Mouse (Mus musculus) stomach, postnatal 0 days (tissue): ENCODE data around the gene Gaa. TPM values are rescaled to one million over a fixed set of nuclear protein-coding genes. Genes with fewer than 3 reads are reported as not detected.
A peak's percentile ranks its signal among the peaks of the same experiment; 100 is the strongest.

Experiments
- ATAC-seq: fragments of 200-750 bp; cut with Nextera tagmentation; 2 replicates; pipeline ENCODE4 v1.8.0; 2017; ENCODE audit not compliant: low FRiP score, low TSS enrichment
- DNase-seq: peaks from one replicate; pipeline ENCODE4 v3.0.0-alpha.2; 2016; ENCODE audit warnings: low spot score
- H3K27ac ChIP-seq: fragments of 300-500 bp; sonication (generic); replicated peaks from 2 replicates; pipeline ENCODE4 v1.5.1; 2014; ENCODE audit warnings: mild to moderate bottlenecking, control low read depth
- H3K27me3 ChIP-seq: fragments of 300-500 bp; sonication (generic); 2 replicates; pipeline ENCODE4 v1.6.1; 2014; ENCODE audit warnings: low read length; ENCODE audit not compliant: control insufficient read depth, insufficient read depth
- H3K36me3 ChIP-seq: fragments of 300-500 bp; sonication (generic); 2 replicates; pipeline ENCODE4 v1.6.1; 2014; ENCODE audit warnings: low read length, mixed read lengths; ENCODE audit not compliant: control insufficient read depth, insufficient read depth
- H3K4me1 ChIP-seq: fragments of 300-500 bp; sonication (generic); replicated peaks from 2 replicates; pipeline ENCODE4 v1.6.1; 2014; ENCODE audit warnings: antibody characterized with exemption; ENCODE audit not compliant: control insufficient read depth, insufficient read depth
- H3K4me2 ChIP-seq: fragments of 300-500 bp; sonication (generic); replicated peaks from 2 replicates; pipeline ENCODE4 v1.6.1; 2014; ENCODE audit warnings: low read depth, mild to moderate bottlenecking, control low read depth, moderate library complexity
- H3K4me3 ChIP-seq: fragments of 300-500 bp; sonication (generic); 2 replicates; pipeline ENCODE4 v1.5.1; 2014; ENCODE audit warnings: low read depth, low read length, control low read depth
- H3K9ac ChIP-seq: fragments of 300-500 bp; sonication (generic); 2 replicates; pipeline ENCODE4 v1.6.1; 2014; ENCODE audit warnings: mild to moderate bottlenecking, low read length, control low read depth, mixed read lengths
- H3K9me3 ChIP-seq: fragments of 300-500 bp; sonication (generic); 2 replicates; pipeline ENCODE4 v1.6.1; 2016; ENCODE audit warnings: low read length; ENCODE audit not compliant: control insufficient read depth
- CTCF ChIP-seq: IDR thresholded peaks from 2 replicates; pipeline ENCODE4 v1.5.1; 2016; ENCODE audit warnings: antibody characterized with exemption, low read depth, mild to moderate bottlenecking, moderate library complexity
- EP300 ChIP-seq: optimal IDR thresholded peaks from 2 replicates; pipeline ENCODE3; 2016; ENCODE audit warnings: antibody characterized with exemption
- WGBS: fragments of 180-500 bp; shearing (Covaris S2); extraction: QIAGEN DNeasy Blood & Tissue Kit; methylation state at CpG from one replicate; pipeline ENCODE4 v1.1.7; 2014; 5-methylcytosine and 5-hydroxymethylcytosine counted together
- polyA plus RNA-seq: library from polyadenylated mRNA; unstranded; fragments of >200 nt; fragmentation: Nextera tagmentation; extraction: Ambion mirVana; gene quantifications from 2 replicates; pipeline ENCODE4 v1.2.1, GENCODE M21; 2015

Gene Gaa
- polyA plus RNA-seq, 1 experiment from 2014 or later: 30.8 TPM

DNA sequence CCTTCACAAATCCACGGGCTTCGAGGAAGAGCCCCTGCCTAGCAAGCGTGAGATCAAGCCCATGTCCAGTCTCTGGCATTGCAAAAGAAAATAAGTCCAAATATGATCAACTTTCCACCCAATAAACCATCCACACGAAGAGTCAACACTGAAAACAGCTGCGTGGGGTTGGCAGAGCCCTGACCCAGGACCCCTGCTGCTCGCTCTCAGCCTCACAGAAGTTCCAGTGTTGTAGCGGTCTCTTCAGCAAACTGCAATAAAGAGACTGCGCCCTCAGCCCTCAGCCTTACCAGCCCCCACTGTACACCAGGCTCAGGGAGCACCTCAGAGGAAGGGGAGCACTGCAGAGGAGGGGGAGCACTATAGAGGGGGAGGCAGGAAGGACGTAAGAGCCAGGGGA is 42.1 kb upstream of the Gaa start:
- H3K9ac ChIP-seq: no peak overlapping the region

DNA sequence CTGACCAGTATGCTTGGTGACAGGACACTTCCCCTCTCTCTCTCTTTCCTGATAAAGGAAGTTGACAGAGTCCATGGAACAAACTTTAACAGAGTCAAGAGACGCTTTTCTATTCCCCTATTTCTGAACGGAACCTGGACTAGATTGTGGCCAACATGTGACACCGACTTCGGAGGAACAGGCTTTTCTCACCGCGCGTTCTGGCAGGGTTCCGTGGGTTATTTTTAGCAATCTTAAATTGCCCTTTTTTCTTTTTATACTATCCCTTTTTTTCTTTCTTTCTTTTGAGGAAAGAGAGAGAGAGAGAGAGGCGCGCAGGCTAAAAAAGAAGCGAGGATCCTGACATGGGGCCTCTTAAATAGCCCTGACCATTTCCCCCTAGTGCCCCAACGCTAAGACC is 40.1 kb upstream of the Gaa start:
- Histone ChIP-seq H3K9ac (peak overlapping the region; percentile 85), H3K4me3 (peak overlapping the region; percentile 73), H3K27me3 (no peaks in the 10 kb centered on the region), H3K9me3 (no peaks in the 10 kb centered on the region), H3K4me2 (peak overlapping the region; percentile 97), H3K36me3 (no peaks in the 10 kb centered on the region), H3K27ac (peak overlapping the region; percentile 53), H3K4me1 (peaks cover 6% of the 10 kb centered on the region; the same call in 1 of the 2 replicates)
- 3% methylated on average over 12 of the region's 12 CpGs for WGBS
- no peak for DNase-seq
- no peak for TF ChIP-seq CTCF
- TF ChIP-seq EP300: no peak
- no peak for ATAC-seq

More for the DNA sequence above, 42.1 kb upstream of the Gaa start:
- TF ChIP-seq EP300 (no peak), CTCF (no peak)
- Histone ChIP-seq H3K4me1 (peaks cover 6% of the 10 kb centered on the region; the same call in 1 of the 2 replicates), H3K36me3 (no peaks in the 10 kb centered on the region), H3K4me2 (no peak overlapping the region), H3K27ac (no peak overlapping the region), H3K4me3 (no peak overlapping the region), H3K27me3 (no peaks in the 10 kb centered on the region), H3K9me3 (no peaks in the 10 kb centered on the region)
- ATAC-seq (no peak), DNase-seq (no peak)
- WGBS: 83% methylated on average over 9 of the region's 9 CpGs

DNA sequence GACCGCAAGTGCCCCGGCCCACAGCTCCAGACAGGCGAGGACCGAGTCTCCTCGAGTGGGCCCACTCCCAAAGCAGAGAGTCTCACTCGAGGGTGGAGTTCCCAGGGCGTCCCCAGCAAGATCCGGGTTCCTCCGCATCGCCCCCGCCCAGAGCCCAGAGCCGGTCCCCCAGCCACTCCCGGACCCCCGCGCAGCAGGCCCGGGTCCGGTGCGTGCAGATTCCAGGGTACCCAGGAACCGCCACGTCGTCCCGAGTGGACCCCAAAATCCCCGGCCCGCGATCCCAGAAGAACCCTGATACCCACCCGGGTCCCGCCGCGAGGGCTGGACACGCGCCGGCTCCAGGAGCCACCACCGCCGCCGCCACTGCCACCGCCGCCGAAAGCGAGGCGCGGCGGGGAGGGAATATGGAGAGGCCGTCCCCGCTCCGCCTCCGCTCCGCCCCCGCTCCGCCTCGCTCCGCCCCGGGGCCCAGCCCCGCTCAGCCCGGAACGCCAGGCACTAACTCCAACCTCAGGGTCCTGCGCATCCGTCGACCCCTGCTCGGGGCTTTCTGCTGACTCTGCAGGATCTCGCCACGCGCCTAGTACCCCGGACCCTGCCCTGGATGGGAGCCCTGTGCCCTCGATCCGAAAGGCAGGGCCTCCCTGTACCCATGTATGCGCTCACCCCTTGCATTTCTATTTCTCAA is 39.5 kb upstream of the Gaa start, which contains the start of the genes Tbc1d16 and Ccdc40:
Gene Tbc1d16 (minus strand): TSS at position 409 of the 691 bp plus-strand sequence.
Gene Ccdc40 (plus strand): TSS at position 482 of the 691 bp plus-strand sequence.
- ATAC-seq (peak; percentile 91), DNase-seq (peak; percentile 85)
- Histone ChIP-seq H3K9ac (peak within 1 kb of the TSS; percentile 85), H3K9me3 (no peaks in the 10 kb centered on the region), H3K4me3 (peak within 1 kb of the TSS; percentile 73), H3K27ac (peak within 1 kb of the TSS; percentile 53), H3K4me2 (peak within 1 kb of the TSS; percentile 97), H3K36me3 (no peaks in the 10 kb centered on the region), H3K27me3 (no peaks in the 10 kb centered on the region), H3K4me1 (peaks cover 2% of the 10 kb centered on the region; the same call in 1 of the 2 replicates)
- no peak for TF ChIP-seq EP300
- TF ChIP-seq CTCF: no peak
- WGBS: under 1% methylated on average over 50 of the region's 66 CpGs

DNA sequence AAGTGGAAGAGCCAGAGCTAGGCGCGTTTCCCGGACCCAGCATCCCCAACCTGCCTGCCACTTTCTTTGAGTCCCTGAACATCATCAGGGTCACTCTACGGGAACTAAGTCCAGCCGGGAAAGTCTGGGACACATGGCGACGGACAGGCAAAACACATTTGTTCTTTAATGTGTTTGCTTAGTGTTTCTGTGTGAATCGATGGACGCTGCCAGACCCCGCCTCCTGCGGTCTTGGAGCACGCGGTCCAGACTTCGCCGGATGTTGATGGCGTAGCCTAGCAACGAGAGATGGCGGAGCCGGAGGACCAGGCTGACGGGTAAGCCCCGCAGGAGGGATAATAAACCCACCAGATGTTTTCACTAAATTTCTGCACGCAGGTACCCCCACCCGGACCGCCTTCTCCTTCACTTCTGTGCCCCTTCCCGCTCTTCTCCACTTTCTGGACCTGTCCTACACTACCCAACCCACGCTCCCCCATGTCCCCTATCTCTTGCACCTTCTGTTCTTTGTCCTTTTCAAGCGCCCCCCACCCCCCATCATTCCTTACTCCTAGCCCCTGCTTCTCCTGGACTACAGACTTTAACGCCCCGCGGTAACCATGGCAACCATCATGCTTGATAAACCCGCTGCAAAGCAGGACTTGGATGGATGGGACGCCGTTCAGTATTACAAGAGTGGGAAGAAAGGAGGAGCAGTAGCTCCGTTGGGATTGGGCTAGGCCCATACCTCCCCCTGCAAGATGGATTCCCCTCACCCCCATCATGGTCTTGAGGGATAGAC is 38.7 kb upstream of the Gaa start:
- H3K4me2 ChIP-seq: peak overlapping the region; percentile 97
- peak overlapping the region; percentile 73 for H3K4me3 ChIP-seq
- TF ChIP-seq CTCF (no peak), EP300 (no peak)
- no peaks in the 10 kb centered on the region for H3K4me1 ChIP-seq
- DNase-seq (peak; percentile 82), ATAC-seq (peak; percentile 78)
- H3K27me3 ChIP-seq: no peaks in the 10 kb centered on the region
- H3K9ac ChIP-seq: no peak overlapping the region
- 2% methylated on average over 34 of the region's 34 CpGs for WGBS
- H3K27ac ChIP-seq: peak overlapping the region; percentile 53; the same call in 1 of the 2 replicates
- no peaks in the 10 kb centered on the region for H3K36me3 ChIP-seq
- H3K9me3 ChIP-seq: no peaks in the 10 kb centered on the region

DNA sequence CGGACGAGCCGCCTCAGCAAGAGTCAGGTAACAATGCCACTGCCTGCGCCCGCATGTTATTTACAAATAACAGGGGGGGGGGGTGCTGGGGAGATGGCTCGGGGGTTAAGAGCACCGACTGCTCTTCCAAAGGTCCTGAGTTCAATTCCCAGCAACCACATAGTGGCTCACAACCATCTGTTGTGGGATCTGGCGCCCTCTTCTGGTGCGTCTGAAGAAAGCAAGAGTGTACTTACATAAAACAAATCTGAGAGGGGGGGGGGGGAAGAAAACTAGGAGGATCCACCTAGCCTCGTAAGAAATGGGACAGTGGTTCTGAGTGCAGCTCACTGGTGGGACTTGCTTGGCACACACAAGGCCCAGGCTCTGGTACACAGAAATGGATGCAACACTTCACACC is 32.9 kb upstream of the Gaa start:
- Histone ChIP-seq H3K9me3 (no peaks in the 10 kb centered on the region), H3K9ac (no peak overlapping the region), H3K27ac (no peak overlapping the region), H3K4me3 (no peak overlapping the region), H3K27me3 (no peaks in the 10 kb centered on the region), H3K4me1 (no peaks in the 10 kb centered on the region), H3K36me3 (no peaks in the 10 kb centered on the region), H3K4me2 (no peak overlapping the region)
- no peak for ATAC-seq
- TF ChIP-seq CTCF (peak; percentile 22; the same call in 1 of the 2 replicates), EP300 (no peak)
- 92% methylated on average over 10 of the region's 10 CpGs for WGBS
- no peak for DNase-seq

DNA sequence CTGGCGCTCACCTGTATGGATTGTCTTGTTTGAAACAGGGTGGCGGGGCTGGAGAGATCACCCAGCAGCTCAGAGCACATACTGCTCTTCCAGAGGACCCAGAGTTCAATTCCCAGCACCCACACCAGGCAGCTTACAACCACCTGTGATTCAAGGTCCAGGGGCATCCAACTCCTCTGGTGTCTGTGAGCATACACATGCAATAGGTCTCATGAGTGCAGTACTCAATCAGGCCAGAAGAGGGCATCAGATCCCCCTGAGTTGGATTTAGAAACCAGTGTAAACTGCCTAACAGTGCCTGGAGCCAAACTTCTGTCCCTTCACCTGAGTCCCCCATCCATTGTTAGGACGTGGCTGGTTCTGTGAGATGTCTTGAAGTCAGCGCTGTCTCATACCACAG is 32.1 kb upstream of the Gaa start:
- no peak for ATAC-seq
- Histone ChIP-seq H3K9me3 (no peaks in the 10 kb centered on the region), H3K27me3 (no peaks in the 10 kb centered on the region), H3K9ac (no peak overlapping the region), H3K4me2 (no peak overlapping the region), H3K36me3 (no peaks in the 10 kb centered on the region), H3K4me1 (no peaks in the 10 kb centered on the region), H3K4me3 (no peak overlapping the region), H3K27ac (no peak overlapping the region)
- peak; percentile 68 for DNase-seq
- no peak for TF ChIP-seq EP300
- TF ChIP-seq CTCF: peak; percentile 79
- 91% methylated on average over 4 of the region's 4 CpGs for WGBS
